18 mouse cellular contexts compared by ENCODE assay signal in the genomic region with DNA sequence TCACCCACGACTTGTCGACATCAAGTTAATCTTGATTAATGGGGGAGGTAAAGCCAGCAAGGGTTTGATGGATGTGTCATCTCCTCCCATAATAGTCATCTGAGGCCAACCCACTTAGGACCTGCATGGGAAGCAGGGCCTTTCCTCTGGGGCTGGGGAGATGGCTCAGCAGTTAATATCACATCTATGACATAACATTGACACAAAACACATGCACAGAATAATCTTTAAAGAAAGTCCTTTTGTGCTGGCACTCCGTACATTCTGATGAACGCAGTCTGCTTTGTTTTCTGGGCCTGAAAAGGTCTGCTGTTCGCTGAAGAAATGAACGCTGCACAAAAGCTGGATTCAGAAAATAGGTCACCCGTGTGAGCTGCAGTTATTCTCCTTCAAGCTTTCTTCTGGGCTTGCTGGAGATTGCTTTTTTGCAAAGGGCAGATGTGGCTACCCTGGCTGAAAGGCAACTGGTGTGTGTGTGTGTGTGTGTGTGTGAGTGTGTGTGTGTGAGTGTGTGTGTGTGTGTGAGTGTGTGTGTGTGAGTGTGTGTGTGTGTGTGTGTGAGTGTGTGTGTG. TPM values are rescaled to one million over a fixed set of nuclear protein-coding genes. Genes with fewer than 3 reads are reported as not detected.
DNase-seq lines count a peak whose midpoint lies in the region; ATAC-seq and TF ChIP-seq lines count a peak whose summit lies in the region.
"Had no signal": no experiment of that assay in that cellular context is flagged by ENCODE, and none has a peak within 500 bp of the region (broad histone marks: within the 10 kb centered on the region; RNA-seq: fewer than 3 reads in every experiment).

No protein-coding gene starts in this region.

- H3K4me3 ChIP-seq in hindbrain, embryonic 13.5 days = no peak overlapping the region
- no peak overlapping the region for H3K4me3 ChIP-seq in hindbrain, embryonic 12.5 days
- no peak overlapping the region for H3K4me3 ChIP-seq in forebrain, embryonic 12.5 days (replicated peaks)
- no peak overlapping the region for H3K4me3 ChIP-seq in hindbrain, embryonic 15.5 days
- no peak overlapping the region for H3K4me3 ChIP-seq in midbrain, embryonic 16.5 days (ENCODE audit: low read depth, low read length)
- no peak overlapping the region for H3K4me3 ChIP-seq in gastrocnemius, adult 2 months
- H3K4me3 ChIP-seq: embryonic facial prominence, embryonic 12.5 days; layer of hippocampus, adult 2 months had no signal

- DNase-seq in adrenal gland, adult 8-10 months = no peak
- no peak for DNase-seq in gastrocnemius, adult 2 months
- no peak for DNase-seq in ovary, postnatal 10 days (ENCODE audit: low spot score)
- DNase-seq: adrenal gland, postnatal 14 days; cerebellum, postnatal 10 days; gastrocnemius, postnatal 10 days; heart, postnatal 14 days; liver, postnatal 0 days; lung, postnatal 36 days; thymus, postnatal 25 days had no signal

- intact Hi-C loops in gastrocnemius, adult 2 months (cut with DNase I) = no loop called here

- H3K9ac ChIP-seq in hindbrain, embryonic 13.5 days = no peak overlapping the region
- H3K9ac ChIP-seq in hindbrain, embryonic 12.5 days = no peak overlapping the region
- H3K9ac ChIP-seq in forebrain, embryonic 12.5 days = no peak overlapping the region
- H3K9ac ChIP-seq in hindbrain, embryonic 15.5 days = no peak overlapping the region
- H3K9ac ChIP-seq in midbrain, embryonic 16.5 days (ENCODE audit: low read depth, low read length) = no peak overlapping the region
- H3K9ac ChIP-seq: embryonic facial prominence, embryonic 12.5 days; liver, postnatal 0 days had no signal

- no peaks in the 10 kb centered on the region for H3K27me3 ChIP-seq in hindbrain, embryonic 13.5 days
- H3K27me3 ChIP-seq in hindbrain, embryonic 12.5 days = no peaks in the 10 kb centered on the region
- no peaks in the 10 kb centered on the region for H3K27me3 ChIP-seq in forebrain, embryonic 12.5 days
- no peaks in the 10 kb centered on the region for H3K27me3 ChIP-seq in hindbrain, embryonic 15.5 days
- no peaks in the 10 kb centered on the region for H3K27me3 ChIP-seq in midbrain, embryonic 16.5 days (ENCODE audit: control insufficient read depth, insufficient read depth, low read depth, low read length)
- H3K27me3 ChIP-seq: embryonic facial prominence, embryonic 12.5 days had no signal

- ATAC-seq in hindbrain, embryonic 13.5 days (ENCODE audit: low FRiP score) = no peak
- ATAC-seq in hindbrain, embryonic 12.5 days (ENCODE audit: low FRiP score) = no peak
- ATAC-seq in forebrain, embryonic 12.5 days (ENCODE audit: low FRiP score) = no peak
- no peak for ATAC-seq in hindbrain, embryonic 15.5 days (ENCODE audit: low FRiP score, low read depth)
- ATAC-seq in midbrain, embryonic 16.5 days = no peak
- ATAC-seq: liver, postnatal 0 days had no signal

- H3K4me1 ChIP-seq in hindbrain, embryonic 13.5 days (replicated peaks) = peaks cover 26% of the 10 kb centered on the region
- H3K4me1 ChIP-seq in hindbrain, embryonic 12.5 days = peaks cover 9% of the 10 kb centered on the region; the same call in 1 of the 2 replicates
- H3K4me1 ChIP-seq in forebrain, embryonic 12.5 days = peaks cover 17% of the 10 kb centered on the region
- peaks cover 18% of the 10 kb centered on the region for H3K4me1 ChIP-seq in hindbrain, embryonic 15.5 days (replicated peaks)
- H3K4me1 ChIP-seq in midbrain, embryonic 16.5 days (ENCODE audit: control insufficient read depth, insufficient read depth, low read length) = peaks cover 11% of the 10 kb centered on the region
- H3K4me1 ChIP-seq: embryonic facial prominence, embryonic 12.5 days had no signal

- H3K27ac ChIP-seq in hindbrain, embryonic 13.5 days = peak overlapping the region; percentile 58
- H3K27ac ChIP-seq in hindbrain, embryonic 12.5 days = no peak overlapping the region
- H3K27ac ChIP-seq in forebrain, embryonic 12.5 days = peak overlapping the region; percentile 14; the same call in 1 of the 2 replicates
- peak overlapping the region; percentile 58 for H3K27ac ChIP-seq in hindbrain, embryonic 15.5 days (replicated peaks)
- peak overlapping the region; percentile 50; the same call in 1 of the 2 replicates for H3K27ac ChIP-seq in midbrain, embryonic 16.5 days (ENCODE audit: low read length)
- no peak overlapping the region for H3K27ac ChIP-seq in gastrocnemius, adult 2 months
- H3K27ac ChIP-seq: embryonic facial prominence, embryonic 12.5 days; layer of hippocampus, adult 2 months had no signal

- 27% methylated on average over 7 of the region's 7 CpGs for WGBS in hindbrain, embryonic 13.5 days
- WGBS in hindbrain, embryonic 12.5 days = 36% methylated on average over 7 of the region's 7 CpGs
- 18% methylated on average over 7 of the region's 7 CpGs for WGBS in forebrain, embryonic 12.5 days
- 29% methylated on average over 7 of the region's 7 CpGs for WGBS in hindbrain, embryonic 15.5 days
- 28% methylated on average over 7 of the region's 7 CpGs for WGBS in midbrain, embryonic 16.5 days

- no peak for TF ChIP-seq CTCF in gastrocnemius, adult 2 months (IDR thresholded peaks at IDR 0.05)

- H3K36me3 ChIP-seq in hindbrain, embryonic 13.5 days = no peaks in the 10 kb centered on the region
- H3K36me3 ChIP-seq in hindbrain, embryonic 12.5 days = no peaks in the 10 kb centered on the region
- H3K36me3 ChIP-seq in forebrain, embryonic 12.5 days (replicated peaks) = no peaks in the 10 kb centered on the region
- H3K36me3 ChIP-seq in hindbrain, embryonic 15.5 days = no peaks in the 10 kb centered on the region
- no peaks in the 10 kb centered on the region for H3K36me3 ChIP-seq in midbrain, embryonic 16.5 days (ENCODE audit: control insufficient read depth, insufficient read depth, low read length)
- H3K36me3 ChIP-seq: embryonic facial prominence, embryonic 12.5 days had no signal

- H3K9me3 ChIP-seq in hindbrain, embryonic 13.5 days = no peaks in the 10 kb centered on the region
- H3K9me3 ChIP-seq in hindbrain, embryonic 12.5 days (replicated peaks) = no peaks in the 10 kb centered on the region
- H3K9me3 ChIP-seq in forebrain, embryonic 12.5 days = no peaks in the 10 kb centered on the region
- H3K9me3 ChIP-seq in hindbrain, embryonic 15.5 days = no peaks in the 10 kb centered on the region
- no peaks in the 10 kb centered on the region for H3K9me3 ChIP-seq in midbrain, embryonic 16.5 days (replicated peaks; ENCODE audit: control insufficient read depth, low read length, poor library complexity, severe bottlenecking)
- H3K9me3 ChIP-seq: embryonic facial prominence, embryonic 12.5 days had no signal

- H3K4me2 ChIP-seq in hindbrain, embryonic 13.5 days = no peak overlapping the region
- H3K4me2 ChIP-seq in hindbrain, embryonic 12.5 days (replicated peaks) = no peak overlapping the region
- no peak overlapping the region for H3K4me2 ChIP-seq in forebrain, embryonic 12.5 days
- no peak overlapping the region for H3K4me2 ChIP-seq in hindbrain, embryonic 15.5 days
- no peak overlapping the region for H3K4me2 ChIP-seq in midbrain, embryonic 16.5 days (ENCODE audit: low read length)
- H3K4me2 ChIP-seq: embryonic facial prominence, embryonic 12.5 days had no signal

RNA-seq across cellular contexts. Expression of a gene that starts 26.9 kb away (rescaled TPM):
- polyA plus RNA-seq in hindbrain, embryonic 13.5 days (2015; fragmentation: Nextera tagmentation; extraction: Ambion mirVana) = 0.12 and 0.39 TPM in 2 replicates
- polyA plus RNA-seq in hindbrain, embryonic 12.5 days (2016; fragmentation: Nextera tagmentation; extraction: Ambion mirVana) = 0.05 and 0.12 TPM in 2 replicates
- 0.06 and 0.15 TPM in 2 replicates for polyA plus RNA-seq in forebrain, embryonic 12.5 days (2016; fragmentation: Nextera tagmentation; extraction: Ambion mirVana)
- polyA plus RNA-seq in hindbrain, embryonic 15.5 days (2015; fragmentation: Nextera tagmentation; extraction: Ambion mirVana) = 0.10 and 0.26 TPM in 2 replicates
- polyA plus RNA-seq in midbrain, embryonic 16.5 days (2015; fragmentation: Nextera tagmentation; extraction: Ambion mirVana) = 0.16 and 0.32 TPM in 2 replicates
- total RNA-seq in adrenal gland, adult 8-10 months (2022) = under 1 TPM in 1 of 4 experiments, not detected in 3; 0.09 TPM
- not detected for total RNA-seq in gastrocnemius, adult 2 months (2021)
- total RNA-seq: adrenal gland, postnatal 14 days; MEL had no signal
- polyA plus RNA-seq: liver, postnatal 0 days had no signal

Comparison
In these comparisons a context has a peak if more than half of its experiments do, and no peak if none do; other contexts are left out.
1. H3K27ac ChIP-seq: peak in hindbrain, embryonic 13.5 days (single experiment), forebrain, embryonic 12.5 days (single experiment), hindbrain, embryonic 15.5 days (single experiment) and midbrain, embryonic 16.5 days (single experiment); none in hindbrain, embryonic 12.5 days (single experiment) and gastrocnemius, adult 2 months (single experiment).